Mouse (Mus musculus) adrenal gland, postnatal 25 days (tissue): ENCODE measurements at regions not wholly inside any gene's neighbourhood (a gene's known extent, or its start where the extent isn't known, plus 50 kb on each side); places are given as distances from the start of the nearest gene placed in this dataset.

ENCODE experiments used
- DNase-seq: peaks from one replicate; pipeline ENCODE4 v3.0.0; 2021; ENCODE audit warnings: mixed read lengths

GRCm38 (mm10) chr1:137091762-137092161 is 131.5 kb upstream of the Nr5a2 start:
- no peak for DNase-seq

- DNase-seq: peak; percentile 12
These were observed 127.9 kb upstream of the Nr5a2 start for GRCm38 (mm10) chr1:137088148-137088547.

GRCm38 (mm10) chr1:137086766-137087165 is 126.5 kb upstream of the Nr5a2 start:
- DNase-seq: no peak

GRCm38 (mm10) chr1:137083500-137083899 is 123.3 kb upstream of the Nr5a2 start:
- DNase-seq: no peak

DNA sequence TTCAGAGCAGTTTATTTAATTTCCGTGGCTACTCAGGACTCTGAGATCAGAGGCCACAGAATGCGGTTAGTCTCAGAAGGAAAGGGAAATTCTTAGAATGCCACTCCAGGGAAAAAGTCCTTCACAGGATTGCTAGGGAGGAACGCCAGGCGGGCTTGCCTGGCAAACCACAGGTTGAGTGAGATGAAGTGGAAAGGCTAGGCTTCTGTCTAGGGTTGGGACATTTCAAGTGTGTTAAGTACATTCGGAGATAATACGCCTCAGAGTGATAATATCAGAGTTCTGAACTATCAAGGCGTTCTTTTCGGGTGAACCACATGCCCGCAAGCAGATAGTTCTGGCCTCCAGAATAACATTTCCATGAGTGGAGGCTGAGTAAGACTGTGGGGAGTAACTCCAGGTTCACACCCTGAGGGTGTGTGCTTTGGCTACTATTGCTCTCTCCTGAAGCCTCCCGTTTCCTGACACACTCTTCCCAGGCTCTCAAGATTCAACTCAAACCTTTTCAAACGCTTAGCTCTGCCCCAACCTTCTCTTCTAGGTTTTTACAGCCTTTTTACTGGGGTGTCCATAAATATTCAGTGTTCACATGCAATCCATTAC is 119.3 kb upstream of the Nr5a2 start:
- DNase-seq: no peak

DNA sequence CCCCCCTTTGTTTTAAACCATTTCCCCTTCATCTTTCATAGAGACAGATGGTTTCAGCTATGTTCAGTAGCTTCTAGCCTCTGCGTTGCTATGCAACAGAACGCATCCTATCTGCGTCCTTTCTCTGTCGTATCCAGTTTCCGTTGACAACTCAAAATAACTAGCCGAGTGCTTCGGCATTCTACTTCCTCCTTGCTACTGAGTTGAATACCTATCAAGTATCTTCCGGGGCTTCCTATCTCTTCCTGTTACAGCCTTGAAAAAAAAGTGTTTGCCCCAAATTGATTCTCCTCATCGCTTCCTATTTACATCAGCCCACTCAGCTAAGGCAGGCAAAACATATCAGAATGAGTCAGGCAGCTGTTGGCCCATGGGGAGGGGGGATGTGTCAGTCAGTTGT is 114.5 kb upstream of the Nr5a2 start:
- DNase-seq: no peak

GRCm38 (mm10) chr1:137073857-137074572 is 113.8 kb upstream of the Nr5a2 start:
- no peak for DNase-seq

DNA sequence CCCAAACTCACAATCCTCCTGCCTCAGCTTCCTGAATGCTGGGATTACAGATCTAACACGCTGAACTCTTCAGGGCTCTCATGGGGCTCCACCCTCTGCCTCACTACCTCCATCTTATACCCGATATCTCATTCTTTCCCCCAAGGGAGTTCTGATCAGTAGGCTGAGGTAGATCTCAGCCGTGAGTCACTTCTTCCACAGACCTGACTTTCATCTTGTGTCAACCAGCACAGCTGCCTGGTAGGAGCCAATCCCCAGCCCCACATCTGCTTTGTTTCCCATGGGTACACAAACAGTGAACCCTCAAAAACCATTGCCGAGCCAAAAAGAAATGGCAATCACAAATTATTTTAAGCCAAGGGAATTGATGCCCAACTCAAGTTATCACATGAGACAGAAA is 100.7 kb upstream of the Nr5a2 start:
- DNase-seq: no peak

GRCm38 (mm10) chr1:137053134-137053533 is 92.9 kb upstream of the Nr5a2 start:
- no peak for DNase-seq

DNA sequence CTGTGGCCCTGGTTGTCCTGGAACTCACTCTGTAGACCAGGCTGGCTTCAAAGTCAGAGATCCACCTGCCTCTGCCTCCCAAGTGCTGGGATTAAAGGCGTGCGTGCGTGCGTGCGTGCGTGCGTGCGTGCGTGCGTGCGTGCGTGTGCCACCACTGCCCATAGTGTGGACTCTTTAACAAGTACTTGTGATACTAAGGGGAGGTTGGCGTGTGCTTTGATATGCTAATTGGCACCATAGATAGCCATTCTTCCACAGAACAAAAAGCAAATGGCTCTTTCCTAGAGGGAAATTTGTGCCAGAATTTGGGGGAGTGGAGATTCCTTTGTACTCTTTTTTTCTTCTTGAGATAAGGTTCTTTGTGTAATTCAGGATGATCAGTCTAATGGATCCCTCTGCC is 91.3 kb upstream of the Nr5a2 start:
- no peak for DNase-seq

DNA sequence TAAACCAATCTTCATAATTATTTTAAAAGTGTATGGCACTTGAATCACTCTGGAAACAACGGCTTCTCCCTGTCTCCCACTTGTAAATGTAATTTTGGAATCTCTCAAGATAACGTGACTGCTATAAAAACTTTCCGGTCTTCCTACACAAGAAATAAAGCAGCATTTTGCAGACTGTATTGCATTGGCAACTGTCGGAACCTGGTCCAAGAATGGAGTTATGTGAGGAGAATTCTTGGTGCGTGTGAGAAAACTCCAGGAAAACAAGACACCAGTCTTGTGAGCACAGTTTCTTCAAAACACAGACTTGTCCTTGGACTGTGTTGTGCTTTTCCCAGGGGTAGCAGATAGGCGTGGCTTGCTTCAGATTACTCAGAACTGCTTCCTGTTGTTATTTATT is 83.8 kb upstream of the Nr5a2 start:
- DNase-seq: no peak

GRCm38 (mm10) chr1:137042414-137043010 is 82.3 kb upstream of the Nr5a2 start:
- DNase-seq: no peak

GRCm38 (mm10) chr1:137040898-137041297 is 80.7 kb upstream of the Nr5a2 start:
- DNase-seq: no peak

GRCm38 (mm10) chr1:137034586-137034985 is 74.3 kb upstream of the Nr5a2 start:
- peak; percentile 55 for DNase-seq

- no peak for DNase-seq
These were observed 73.4 kb upstream of the Nr5a2 start for GRCm38 (mm10) chr1:137033679-137034078.

DNA sequence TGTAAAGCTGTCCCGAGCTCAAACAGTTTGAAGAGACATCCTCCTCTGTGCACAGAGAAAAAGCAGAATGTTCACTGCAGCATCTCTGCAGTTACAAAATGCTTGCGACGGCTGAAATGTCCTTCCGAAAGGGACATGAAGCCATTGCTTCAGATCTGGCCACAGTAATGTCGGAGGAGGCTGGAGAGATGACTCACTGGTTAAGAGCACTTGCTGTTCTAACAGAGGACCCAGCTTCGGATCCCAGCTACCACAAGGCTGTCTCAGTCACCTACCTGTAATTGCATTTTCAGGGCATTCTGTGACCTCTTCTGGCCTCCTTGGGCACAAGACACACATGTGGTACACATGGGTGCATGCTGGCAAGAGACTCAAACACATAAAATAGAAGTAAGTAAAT is 63.5 kb upstream of the Nr5a2 start:
- DNase-seq: no peak

- no peak for DNase-seq
These were observed 60.3 kb upstream of the Nr5a2 start for GRCm38 (mm10) chr1:137020528-137020927.

DNA sequence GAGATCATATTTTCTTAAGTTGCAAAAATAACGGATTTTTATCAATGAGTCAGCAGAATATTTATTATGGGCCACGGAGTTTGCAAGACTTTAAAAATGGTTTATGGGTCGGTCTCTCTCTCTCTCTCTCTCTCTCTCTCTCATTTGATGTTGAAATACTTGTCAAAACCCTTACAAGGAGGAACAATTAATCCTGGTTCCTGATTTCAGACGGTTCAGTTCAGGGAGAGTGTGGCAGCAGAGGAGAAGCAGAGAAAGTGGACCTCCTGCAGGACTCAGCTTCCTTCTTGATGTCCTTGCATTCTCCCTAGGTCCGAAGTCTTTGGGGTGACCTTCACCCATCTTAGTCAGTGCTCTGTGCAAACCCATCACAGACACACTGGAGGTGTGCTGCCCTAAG is 57.4 kb upstream of the Nr5a2 start:
- no peak for DNase-seq

- no peak for DNase-seq
These were observed 50.1 kb upstream of the Nr5a2 start for GRCm38 (mm10) chr1:137010240-137010926.
